Mouse (Mus musculus): ENCODE results near the gene Espnl. TPM values are rescaled to one million over a fixed set of nuclear protein-coding genes. Genes with fewer than 3 reads are reported as not detected.

Gene Espnl
- polyA plus RNA-seq, 1 experiment from 2014 or later = 0.04 TPM

DNA sequence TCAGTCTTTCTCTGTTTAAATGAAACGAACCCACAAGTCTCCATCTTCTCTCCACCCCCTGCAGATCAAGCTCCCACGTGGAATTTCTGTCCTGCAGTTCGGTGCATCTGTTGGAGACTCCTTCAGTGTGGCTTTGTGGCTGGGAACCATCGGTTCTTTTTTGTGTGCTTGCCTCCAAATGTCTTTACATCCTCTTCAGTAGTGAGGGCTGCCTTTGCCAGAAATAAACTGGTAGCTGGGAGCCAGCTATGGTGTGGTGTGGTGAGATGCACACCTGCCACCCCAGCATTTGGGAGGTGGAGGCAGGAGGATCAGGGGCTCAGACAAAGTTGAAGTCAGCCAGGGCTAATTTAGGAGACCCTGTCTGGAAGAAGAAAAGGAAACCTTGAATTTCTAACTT lies 10.2 kb downstream of the Espnl start:
- H3K9me3 ChIP-seq = no peaks in the 10 kb centered on the region
- H3K27ac ChIP-seq = no peak overlapping the region
- no peak overlapping the region for H3K9ac ChIP-seq
- H3K4me2 ChIP-seq = no peak overlapping the region
- no peaks in the 10 kb centered on the region for H3K36me3 ChIP-seq
- no peak for ATAC-seq (ENCODE audit: borderline replicate concordance, extremely low read depth, low FRiP score, low TSS enrichment)
- no peaks in the 10 kb centered on the region for H3K4me1 ChIP-seq
- H3K4me3 ChIP-seq = no peak overlapping the region
- WGBS = 58% methylated on average over 4 of the region's 4 CpGs
- no peaks in the 10 kb centered on the region for H3K27me3 ChIP-seq

DNA sequence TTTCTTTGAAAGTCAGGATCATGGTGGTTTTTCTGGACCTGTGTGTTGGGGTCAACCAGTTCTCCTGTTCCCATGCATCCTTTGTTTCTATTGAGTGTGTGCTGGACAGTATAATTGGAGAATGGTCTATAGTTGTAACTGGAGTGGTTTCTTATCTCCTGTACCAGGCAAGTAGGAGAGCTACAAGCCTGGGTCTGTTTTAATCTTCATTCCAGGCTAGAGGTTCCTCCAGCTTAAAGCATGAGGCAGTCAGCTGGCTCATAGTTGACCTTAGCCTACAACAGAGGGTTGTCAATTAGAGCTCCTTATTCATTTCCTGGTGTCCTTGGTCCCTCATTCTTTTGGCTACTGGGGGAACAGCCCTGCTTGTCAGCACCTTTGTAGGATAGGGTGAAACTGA lies 11.7 kb downstream of the Espnl start:
- Histone ChIP-seq H3K27ac (no peak overlapping the region), H3K4me1 (no peaks in the 10 kb centered on the region), H3K4me3 (no peak overlapping the region), H3K36me3 (no peaks in the 10 kb centered on the region), H3K27me3 (no peaks in the 10 kb centered on the region), H3K9me3 (no peaks in the 10 kb centered on the region), H3K9ac (no peak overlapping the region), H3K4me2 (no peak overlapping the region)
- ATAC-seq (ENCODE audit: borderline replicate concordance, extremely low read depth, low FRiP score, low TSS enrichment) = no peak

GRCm38 (mm10) chr1:91337355-91337754 lies 15.5 kb downstream of the Espnl start:
- H3K4me3 ChIP-seq = no peak overlapping the region
- peaks cover 14% of the 10 kb centered on the region; the same call in 1 of the 2 replicates for H3K27me3 ChIP-seq
- no peaks in the 10 kb centered on the region for H3K36me3 ChIP-seq
- no peak overlapping the region for H3K9ac ChIP-seq
- H3K4me1 ChIP-seq = no peaks in the 10 kb centered on the region
- H3K27ac ChIP-seq = no peak overlapping the region
- 80% methylated on average over 7 of the region's 7 CpGs for WGBS
- H3K9me3 ChIP-seq = no peaks in the 10 kb centered on the region
- no peak overlapping the region for H3K4me2 ChIP-seq
- no peak for ATAC-seq (ENCODE audit: borderline replicate concordance, extremely low read depth, low FRiP score, low TSS enrichment)

DNA sequence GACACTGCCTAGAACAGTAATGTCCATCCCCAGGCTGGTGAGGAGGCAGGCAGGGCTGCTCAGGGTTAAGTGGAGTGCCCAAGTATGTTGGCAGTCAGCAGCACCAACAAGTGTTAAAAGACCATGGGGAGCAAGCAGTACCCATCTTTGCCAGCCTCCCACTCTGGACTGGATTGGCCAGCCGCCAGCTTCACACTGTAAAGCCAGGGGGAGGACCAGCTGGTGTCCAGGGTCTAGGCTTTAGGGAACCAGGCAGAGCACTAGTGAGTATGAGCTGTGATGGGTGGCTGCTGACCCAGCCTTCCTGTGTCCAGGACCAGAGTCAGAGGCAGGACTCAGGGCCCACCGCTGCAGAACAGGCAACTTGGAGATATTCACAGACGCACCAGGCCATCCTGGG lies 22.1 kb downstream of the Espnl start:
- peaks cover 14% of the 10 kb centered on the region for H3K4me1 ChIP-seq
- no peak overlapping the region for H3K27ac ChIP-seq
- ATAC-seq (ENCODE audit: borderline replicate concordance, extremely low read depth, low FRiP score, low TSS enrichment) = no peak
- WGBS = 68% methylated on average over 3 of the region's 3 CpGs
- no peaks in the 10 kb centered on the region for H3K36me3 ChIP-seq
- no peak overlapping the region for H3K4me3 ChIP-seq
- no peaks in the 10 kb centered on the region for H3K9me3 ChIP-seq
- H3K27me3 ChIP-seq = peaks cover 59% of the 10 kb centered on the region
- no peak overlapping the region for H3K4me2 ChIP-seq
- H3K9ac ChIP-seq = no peak overlapping the region

- Histone ChIP-seq H3K27me3 (peaks cover 59% of the 10 kb centered on the region), H3K4me3 (peak overlapping the region; percentile 17), H3K9ac (no peak overlapping the region), H3K9me3 (no peaks in the 10 kb centered on the region), H3K4me1 (peaks cover 14% of the 10 kb centered on the region), H3K4me2 (peak overlapping the region; percentile 44), H3K27ac (no peak overlapping the region), H3K36me3 (no peaks in the 10 kb centered on the region)
- 2% methylated on average over 68 of the region's 68 CpGs for WGBS
- no peak for ATAC-seq (ENCODE audit: borderline replicate concordance, extremely low read depth, low FRiP score, low TSS enrichment)
Measured at GRCm38 (mm10) chr1:91344921-91345685, 23.2 kb downstream of the Espnl start.

GRCm38 (mm10) chr1:91346892-91347291 lies 25.0 kb downstream of the Espnl start:
- H3K27me3 ChIP-seq = peaks cover 50% of the 10 kb centered on the region

DNA sequence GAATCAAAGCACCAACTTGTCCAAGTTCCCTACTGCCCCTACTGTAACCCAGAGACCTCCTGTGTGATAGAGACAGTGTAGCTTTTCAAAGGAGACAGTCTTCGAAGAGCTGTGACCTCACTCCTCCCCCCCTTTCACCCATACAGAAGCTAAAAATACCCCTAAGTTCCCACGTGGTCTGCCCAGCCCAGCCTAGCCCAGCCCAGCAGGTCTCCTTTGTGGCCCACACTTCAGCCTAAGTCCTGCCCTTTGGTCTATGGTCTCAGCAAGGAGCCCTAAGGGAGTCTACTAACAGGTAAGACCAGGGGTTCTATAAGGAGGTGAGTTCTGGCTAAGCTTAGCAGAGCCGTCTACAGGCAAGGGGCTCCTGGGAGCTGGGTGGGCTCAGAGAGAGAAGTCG lies 29.0 kb downstream of the Espnl start, which contains the start of gene Klhl30:
TSS of gene Klhl30 (plus strand) at position 176 of the 400 bp plus-strand sequence.
- Histone ChIP-seq H3K4me3 (no peak within 1 kb of the TSS), H3K4me1 (no peaks in the 10 kb centered on the region), H3K27ac (no peak within 1 kb of the TSS), H3K36me3 (no peaks in the 10 kb centered on the region), H3K9me3 (no peaks in the 10 kb centered on the region), H3K9ac (no peak within 1 kb of the TSS), H3K4me2 (no peak within 1 kb of the TSS), H3K27me3 (peaks cover 10% of the 10 kb centered on the region)
- ATAC-seq (ENCODE audit: borderline replicate concordance, extremely low read depth, low FRiP score, low TSS enrichment) = no peak
- WGBS = 49% methylated on average over 4 of the region's 4 CpGs

More at GRCm38 (mm10) chr1:91346892-91347291, 25.0 kb downstream of the Espnl start:
- H3K9ac ChIP-seq = no peak overlapping the region
- peaks cover 14% of the 10 kb centered on the region for H3K4me1 ChIP-seq
- H3K27ac ChIP-seq = no peak overlapping the region
- no peak overlapping the region for H3K4me3 ChIP-seq
- no peaks in the 10 kb centered on the region for H3K36me3 ChIP-seq
- ATAC-seq (ENCODE audit: borderline replicate concordance, extremely low read depth, low FRiP score, low TSS enrichment) = no peak; the same call in 1 of the 2 replicates
- no peaks in the 10 kb centered on the region for H3K9me3 ChIP-seq
- H3K4me2 ChIP-seq = no peak overlapping the region
- 33% methylated on average over 3 of the region's 3 CpGs for WGBS

DNA sequence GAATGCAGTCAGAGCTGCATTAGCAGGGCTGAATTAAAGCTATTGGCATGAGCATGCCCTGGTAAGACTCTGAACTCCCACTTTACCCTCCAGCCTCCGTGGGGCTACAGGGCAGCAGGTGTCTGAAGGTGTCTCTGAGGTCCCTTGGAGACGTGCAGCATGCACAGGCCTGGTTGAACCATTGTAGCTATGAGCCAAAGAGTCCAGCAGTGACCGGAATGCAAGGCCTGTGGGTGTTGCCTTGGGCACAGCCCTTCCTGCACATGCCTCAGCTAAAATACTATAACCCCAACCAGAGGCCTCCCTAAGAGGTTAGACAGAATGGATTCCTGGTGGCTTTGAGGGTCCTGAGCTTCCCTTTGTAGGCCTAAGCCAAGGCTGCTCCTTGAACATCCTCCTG lies 29.4 kb downstream of the Espnl start:
- Histone ChIP-seq H3K9ac (no peak overlapping the region), H3K4me3 (no peak overlapping the region), H3K36me3 (no peaks in the 10 kb centered on the region), H3K27ac (no peak overlapping the region), H3K4me2 (no peak overlapping the region), H3K9me3 (no peaks in the 10 kb centered on the region), H3K27me3 (peaks cover 6% of the 10 kb centered on the region), H3K4me1 (no peaks in the 10 kb centered on the region)
- ATAC-seq (ENCODE audit: borderline replicate concordance, extremely low read depth, low FRiP score, low TSS enrichment) = no peak
- WGBS = 69% methylated on average over 3 of the region's 3 CpGs

GRCm38 (mm10) chr1:91352277-91352676 lies 30.4 kb downstream of the Espnl start:
- no peaks in the 10 kb centered on the region for H3K36me3 ChIP-seq
- H3K4me3 ChIP-seq = no peak overlapping the region
- H3K4me1 ChIP-seq = no peaks in the 10 kb centered on the region
- H3K9me3 ChIP-seq = no peaks in the 10 kb centered on the region
- H3K27ac ChIP-seq = no peak overlapping the region
- 83% methylated on average over 2 of the region's 2 CpGs for WGBS
- no peak for ATAC-seq (ENCODE audit: borderline replicate concordance, extremely low read depth, low FRiP score, low TSS enrichment)
- no peak overlapping the region for H3K9ac ChIP-seq
- no peak overlapping the region for H3K4me2 ChIP-seq
- H3K27me3 ChIP-seq = no peaks in the 10 kb centered on the region

DNA sequence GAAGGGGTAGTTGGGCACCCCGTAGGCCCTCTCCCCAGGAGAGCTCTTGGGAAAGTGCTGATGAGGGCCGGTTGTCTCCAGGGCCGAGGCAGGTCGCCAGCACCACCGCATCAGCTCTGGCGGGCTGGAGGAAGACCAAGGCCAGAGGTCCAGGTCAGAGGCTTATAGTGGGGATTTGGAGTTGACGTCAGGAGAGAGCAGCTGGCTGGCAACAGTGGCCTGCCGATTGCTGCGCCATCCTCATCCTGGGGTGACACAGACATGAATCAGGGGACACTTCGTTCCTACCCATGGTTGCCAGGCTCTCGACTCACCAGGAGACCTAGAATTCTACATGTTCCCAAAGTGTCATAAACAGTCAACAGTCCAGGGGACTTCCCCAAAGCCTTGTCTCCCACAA lies 34.2 kb downstream of the Espnl start:
- H3K27ac ChIP-seq = no peak overlapping the region
- no peaks in the 10 kb centered on the region for H3K27me3 ChIP-seq
- no peak overlapping the region for H3K4me3 ChIP-seq
- H3K9me3 ChIP-seq = no peaks in the 10 kb centered on the region
- WGBS = 76% methylated on average over 11 of the region's 11 CpGs
- no peak for ATAC-seq (ENCODE audit: borderline replicate concordance, extremely low read depth, low FRiP score, low TSS enrichment)
- H3K36me3 ChIP-seq = no peaks in the 10 kb centered on the region
- no peak overlapping the region for H3K4me2 ChIP-seq
- H3K4me1 ChIP-seq = no peaks in the 10 kb centered on the region
- no peak overlapping the region for H3K9ac ChIP-seq

DNA sequence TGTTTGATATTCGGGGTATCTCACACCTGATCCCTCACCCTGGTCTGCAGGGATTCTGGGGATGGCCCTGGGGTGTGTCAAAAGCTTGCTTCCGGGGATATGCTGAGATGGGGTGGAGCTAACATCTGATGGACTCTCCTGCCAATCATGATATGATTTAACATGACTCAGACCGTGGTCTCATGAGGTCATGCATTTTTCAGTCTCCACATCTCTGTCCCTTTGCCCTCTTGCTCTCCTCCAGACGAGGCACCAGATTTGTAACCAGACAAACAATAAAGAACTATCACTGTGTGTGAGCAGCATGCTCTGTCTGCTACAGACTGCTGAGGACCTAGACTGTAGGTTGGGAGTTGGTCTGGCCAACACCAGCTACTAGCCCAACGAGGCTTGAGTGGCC lies 40.2 kb downstream of the Espnl start:
- Histone ChIP-seq H3K4me1 (peaks cover 17% of the 10 kb centered on the region), H3K9ac (no peak overlapping the region), H3K36me3 (no peaks in the 10 kb centered on the region), H3K27ac (no peak overlapping the region), H3K4me3 (no peak overlapping the region), H3K27me3 (no peaks in the 10 kb centered on the region; the same call in 1 of the 2 replicates), H3K9me3 (no peaks in the 10 kb centered on the region), H3K4me2 (no peak overlapping the region)
- ATAC-seq (ENCODE audit: borderline replicate concordance, extremely low read depth, low FRiP score, low TSS enrichment) = no peak
- WGBS = 71% methylated on average over 5 of the region's 5 CpGs

GRCm38 (mm10) chr1:91364822-91365644 lies 43.2 kb downstream of the Espnl start:
- no peak for ATAC-seq (ENCODE audit: borderline replicate concordance, extremely low read depth, low FRiP score, low TSS enrichment)
- Histone ChIP-seq H3K4me2 (no peak overlapping the region), H3K27me3 (no peaks in the 10 kb centered on the region; the same call in 1 of the 2 replicates), H3K4me1 (peaks cover 17% of the 10 kb centered on the region), H3K4me3 (no peak overlapping the region), H3K9me3 (no peaks in the 10 kb centered on the region), H3K36me3 (no peaks in the 10 kb centered on the region), H3K27ac (no peak overlapping the region), H3K9ac (no peak overlapping the region)
- 90% methylated on average over 16 of the region's 16 CpGs for WGBS
